Mouse (Mus musculus): ENCODE measurements around the gene Wdr60.

Wdr60 gene

DNA sequence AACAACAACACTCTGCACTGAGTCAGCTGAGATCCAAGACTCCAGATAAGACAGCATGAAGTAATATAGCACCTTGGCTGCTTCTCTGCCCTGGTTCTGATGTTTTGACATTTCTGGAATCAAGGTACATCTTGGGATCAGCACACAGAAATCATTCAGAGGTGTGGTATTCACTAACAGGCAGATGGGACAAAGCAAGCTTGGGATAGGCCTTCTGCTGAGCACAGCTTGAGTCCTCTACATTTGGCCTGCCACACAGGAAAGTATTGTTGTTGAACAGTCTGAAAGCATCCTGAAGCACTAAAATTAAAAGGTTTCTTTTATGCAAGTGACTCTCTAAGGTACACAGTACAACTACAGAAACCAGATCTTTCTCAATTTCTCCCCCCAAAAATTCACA is 68.2 kb downstream of the Wdr60 start:
- DNase-seq (ENCODE audit: extremely low read depth, insufficient read length, low spot score) = no peak

DNA sequence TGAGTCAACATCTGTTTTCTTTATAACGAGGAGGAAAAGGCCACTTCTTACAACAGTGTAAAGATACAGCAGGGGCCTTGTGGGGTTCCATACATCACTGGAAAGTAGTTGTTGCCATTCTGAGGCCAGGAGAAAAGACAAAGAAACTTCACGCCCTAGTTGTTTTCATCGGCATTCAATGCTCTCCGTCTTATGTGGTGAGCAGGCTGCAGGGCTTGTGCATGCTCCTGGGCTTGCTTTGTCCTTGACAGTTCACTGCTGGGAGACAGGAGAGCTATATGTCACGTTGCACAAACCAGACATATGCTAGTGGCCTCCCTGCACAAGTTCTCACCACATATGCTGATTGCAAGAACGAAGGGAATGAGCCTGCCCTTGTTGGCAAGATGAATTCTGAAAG is 68.9 kb downstream of the Wdr60 start:
- no peak for DNase-seq (ENCODE audit: extremely low read depth, insufficient read length, low spot score)

- no peak for DNase-seq (ENCODE audit: extremely low read depth, insufficient read length, low spot score)
Observed at GRCm38 (mm10) chr12:116183212-116183935, 79.4 kb downstream of the Wdr60 start.

DNA sequence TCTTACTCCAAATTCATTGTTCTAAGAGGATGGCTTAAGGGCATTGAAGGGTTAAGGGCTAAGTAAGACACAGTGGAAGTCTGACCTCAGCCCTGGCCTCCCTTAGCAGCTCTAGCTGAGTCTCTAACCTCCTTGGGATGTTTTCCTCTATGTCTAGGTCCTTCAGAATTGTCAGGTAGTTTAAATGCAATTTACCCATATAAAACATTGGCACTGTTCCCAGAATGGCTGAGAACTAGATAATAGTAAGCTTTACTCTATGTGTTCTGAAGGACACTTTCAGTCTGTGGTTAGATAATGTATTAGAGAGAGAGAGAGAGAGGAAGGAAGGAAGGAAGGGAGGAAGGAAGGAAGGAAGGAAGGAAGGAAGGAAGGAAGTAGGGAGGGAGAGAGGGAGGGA is 80.4 kb downstream of the Wdr60 start:
- DNase-seq (ENCODE audit: extremely low read depth, insufficient read length, low spot score) = no peak

GRCm38 (mm10) chr12:116181436-116182050 is 81.3 kb downstream of the Wdr60 start:
- DNase-seq (ENCODE audit: extremely low read depth, insufficient read length, low spot score) = peak; percentile 77

DNA sequence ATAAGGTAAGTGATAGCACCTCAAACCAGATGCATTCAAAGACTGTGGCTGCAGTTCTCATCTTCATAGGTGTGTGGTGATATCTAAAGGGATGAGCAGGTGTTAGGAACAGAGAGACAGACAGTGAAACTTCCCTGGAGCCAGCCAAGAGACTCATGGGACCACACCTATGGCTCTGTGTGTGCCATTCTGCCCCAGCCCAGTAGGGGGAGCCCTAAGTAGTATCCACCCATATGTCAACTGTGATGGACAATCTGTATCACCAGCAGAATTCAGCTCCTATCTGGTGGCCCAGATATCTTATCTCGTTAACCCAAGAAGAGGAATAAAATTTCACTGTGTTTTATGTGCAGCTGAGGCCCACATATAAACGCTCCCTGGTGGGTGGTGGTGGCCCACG is 85.9 kb downstream of the Wdr60 start:
- DNase-seq (ENCODE audit: extremely low read depth, insufficient read length, low spot score) = no peak

GRCm38 (mm10) chr12:116169666-116170065 is 93.2 kb downstream of the Wdr60 start:
- peak; percentile 31 for DNase-seq (ENCODE audit: extremely low read depth, insufficient read length, low spot score)

GRCm38 (mm10) chr12:116165368-116165767 is 97.5 kb downstream of the Wdr60 start:
- DNase-seq (ENCODE audit: extremely low read depth, insufficient read length, low spot score) = no peak

- DNase-seq (ENCODE audit: extremely low read depth, insufficient read length, low spot score) = no peak
Observed at GRCm38 (mm10) chr12:116159695-116160094, 103.1 kb downstream of the Wdr60 start.

- DNase-seq (ENCODE audit: extremely low read depth, insufficient read length, low spot score) = no peak
Observed at GRCm38 (mm10) chr12:116159223-116159622, 103.6 kb downstream of the Wdr60 start.

DNA sequence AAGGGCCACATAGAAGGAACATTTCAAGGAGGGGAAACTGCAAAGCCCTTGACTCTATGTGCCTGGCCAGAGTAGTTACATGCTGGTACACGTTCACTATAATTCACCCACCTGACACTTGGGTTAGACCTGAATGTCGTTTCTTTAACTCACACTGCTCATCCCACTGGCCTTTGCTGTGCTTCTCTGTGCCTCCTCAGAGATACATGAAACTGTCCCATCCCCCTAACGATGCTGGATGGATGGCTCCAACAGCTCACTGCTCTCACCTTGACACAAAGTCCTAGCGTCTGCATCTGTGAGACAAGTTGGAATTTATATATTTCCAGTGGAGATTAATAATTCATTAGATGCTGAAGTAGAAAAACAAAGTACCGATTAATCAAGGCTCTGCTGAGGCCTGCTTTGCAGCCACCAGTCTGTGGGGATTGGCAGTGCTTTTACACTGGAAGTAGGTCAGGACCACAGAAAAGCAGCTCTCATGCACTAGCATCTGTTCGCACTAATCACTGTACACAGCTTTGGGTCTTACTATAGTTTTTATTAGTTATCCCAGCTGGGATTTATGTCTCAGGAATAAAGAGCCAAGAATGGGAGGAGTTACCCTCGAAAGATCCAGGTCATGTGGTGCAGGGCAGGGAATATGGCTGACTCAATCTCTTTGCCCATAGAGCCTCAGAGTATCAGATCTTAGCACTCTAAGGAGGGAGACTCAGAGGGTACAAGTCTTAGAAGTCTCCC is 105.9 kb downstream of the Wdr60 start:
- no peak for DNase-seq (ENCODE audit: extremely low read depth, insufficient read length, low spot score)
